Mouse (Mus musculus): ENCODE measurements around the gene Tmem110. TPM values are rescaled to one million over a fixed set of nuclear protein-coding genes. Genes with fewer than 3 reads are reported as not detected.

The Tmem110 gene
- polyA plus RNA-seq, 1 experiment from 2014 or later: 13.2 TPM

DNA sequence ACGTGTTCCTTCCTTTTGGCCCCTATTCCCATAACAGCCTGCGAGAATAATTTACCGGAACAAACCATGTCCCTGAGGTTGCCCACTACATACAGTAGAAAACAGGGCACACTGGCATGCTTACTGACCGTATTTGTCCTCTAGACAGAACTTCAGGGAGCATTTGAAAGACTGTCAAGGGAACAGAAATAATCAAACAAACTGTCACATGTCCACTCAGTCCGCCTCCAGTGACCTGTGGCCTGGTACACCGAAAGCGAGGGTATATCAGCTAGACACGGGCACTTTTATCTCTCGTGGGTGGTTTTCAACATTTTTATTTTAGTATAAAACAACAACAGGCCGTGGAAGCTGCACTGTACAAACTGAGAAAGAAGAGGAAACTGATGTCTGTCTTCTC lies 43.4 kb downstream of the Tmem110 start:
- no peaks in the 10 kb centered on the region for H3K9me3 ChIP-seq (replicated peaks)
- no peak overlapping the region for H3K4me2 ChIP-seq
- no peaks in the 10 kb centered on the region for H3K4me1 ChIP-seq
- no peak for ATAC-seq
- H3K4me3 ChIP-seq: no peak overlapping the region
- H3K27me3 ChIP-seq: no peaks in the 10 kb centered on the region
- peaks cover 45% of the 10 kb centered on the region for H3K36me3 ChIP-seq (ENCODE audit: poor library complexity, severe bottlenecking)
- no peak overlapping the region for H3K27ac ChIP-seq
- no peak overlapping the region for H3K9ac ChIP-seq
- WGBS: 90% methylated on average over 10 of the region's 10 CpGs

GRCm38 (mm10) chr14:30869391-30869801 lies 44.0 kb downstream of the Tmem110 start:
- peaks cover 50% of the 10 kb centered on the region for H3K36me3 ChIP-seq (ENCODE audit: poor library complexity, severe bottlenecking)
- 88% methylated on average over 8 of the region's 8 CpGs for WGBS
- no peak overlapping the region for H3K4me3 ChIP-seq
- H3K4me2 ChIP-seq: no peak overlapping the region
- no peaks in the 10 kb centered on the region for H3K4me1 ChIP-seq
- H3K9me3 ChIP-seq (replicated peaks): no peaks in the 10 kb centered on the region
- H3K27me3 ChIP-seq: no peaks in the 10 kb centered on the region
- no peak overlapping the region for H3K9ac ChIP-seq
- ATAC-seq: no peak
- no peak overlapping the region for H3K27ac ChIP-seq

- H3K4me1 ChIP-seq: no peaks in the 10 kb centered on the region
- H3K9ac ChIP-seq: no peak overlapping the region
- 84% methylated on average over 25 of the region's 25 CpGs for WGBS
- ATAC-seq: no peak
- no peak overlapping the region for H3K27ac ChIP-seq
- H3K9me3 ChIP-seq (replicated peaks): no peaks in the 10 kb centered on the region
- H3K27me3 ChIP-seq: no peaks in the 10 kb centered on the region
- no peak overlapping the region for H3K4me3 ChIP-seq
- H3K4me2 ChIP-seq: no peak overlapping the region
- peaks cover 53% of the 10 kb centered on the region for H3K36me3 ChIP-seq (ENCODE audit: poor library complexity, severe bottlenecking)
These were observed 45.1 kb downstream of the Tmem110 start for GRCm38 (mm10) chr14:30870206-30871147.

- WGBS: 86% methylated on average over 18 of the region's 18 CpGs
- Histone ChIP-seq H3K4me1 (peaks cover 1% of the 10 kb centered on the region; the same call in 1 of the 2 replicates), H3K4me2 (no peak overlapping the region), H3K36me3 (ENCODE audit: poor library complexity, severe bottlenecking) (peaks cover 45% of the 10 kb centered on the region), H3K9me3 (replicated peaks) (no peaks in the 10 kb centered on the region), H3K27me3 (no peaks in the 10 kb centered on the region), H3K4me3 (no peak overlapping the region), H3K27ac (no peak overlapping the region), H3K9ac (no peak overlapping the region)
- no peak for ATAC-seq
These were observed 48.8 kb downstream of the Tmem110 start for GRCm38 (mm10) chr14:30874095-30874700.

- Histone ChIP-seq H3K9ac (no peak overlapping the region), H3K36me3 (ENCODE audit: poor library complexity, severe bottlenecking) (peaks cover 41% of the 10 kb centered on the region), H3K9me3 (replicated peaks) (no peaks in the 10 kb centered on the region), H3K4me3 (no peak overlapping the region), H3K4me2 (no peak overlapping the region), H3K27me3 (no peaks in the 10 kb centered on the region), H3K4me1 (peaks cover 2% of the 10 kb centered on the region; the same call in 1 of the 2 replicates), H3K27ac (no peak overlapping the region)
- WGBS: 91% methylated on average over 12 of the region's 12 CpGs
- no peak for ATAC-seq
These were observed 49.9 kb downstream of the Tmem110 start for GRCm38 (mm10) chr14:30875130-30875865.

DNA sequence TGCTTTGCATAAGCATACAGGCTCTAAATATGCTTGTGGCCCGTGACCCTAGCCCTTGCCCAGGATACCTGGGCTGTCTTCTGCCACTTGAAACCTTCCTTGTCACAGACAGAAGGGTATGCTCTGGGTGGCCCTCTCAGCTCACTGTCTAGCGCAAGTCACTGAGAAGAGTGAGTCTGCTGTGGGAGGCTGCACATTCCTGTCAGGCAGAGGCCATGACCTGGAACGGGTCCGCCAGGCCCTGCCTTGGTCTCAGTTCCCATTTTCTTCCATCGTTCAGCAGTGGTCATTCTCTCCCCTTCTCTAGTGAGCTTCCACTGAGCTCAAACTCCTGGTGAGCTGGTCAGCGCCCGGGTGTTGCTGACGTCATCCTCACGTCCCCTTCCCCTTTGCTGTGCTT lies 50.6 kb downstream of the Tmem110 start:
- Histone ChIP-seq H3K4me2 (no peak overlapping the region), H3K9me3 (replicated peaks) (no peaks in the 10 kb centered on the region), H3K4me3 (no peak overlapping the region), H3K36me3 (ENCODE audit: poor library complexity, severe bottlenecking) (peaks cover 36% of the 10 kb centered on the region), H3K27me3 (no peaks in the 10 kb centered on the region), H3K27ac (no peak overlapping the region), H3K4me1 (peaks cover 2% of the 10 kb centered on the region; the same call in 1 of the 2 replicates), H3K9ac (no peak overlapping the region)
- no peak for ATAC-seq
- 91% methylated on average over 9 of the region's 9 CpGs for WGBS

GRCm38 (mm10) chr14:30876451-30876850 lies 51.1 kb downstream of the Tmem110 start:
- no peak overlapping the region for H3K4me3 ChIP-seq
- WGBS: 94% methylated on average over 10 of the region's 10 CpGs
- H3K36me3 ChIP-seq (ENCODE audit: poor library complexity, severe bottlenecking): peaks cover 32% of the 10 kb centered on the region
- H3K27ac ChIP-seq: no peak overlapping the region
- no peak for ATAC-seq
- peaks cover 2% of the 10 kb centered on the region; the same call in 1 of the 2 replicates for H3K4me1 ChIP-seq
- H3K4me2 ChIP-seq: no peak overlapping the region
- no peaks in the 10 kb centered on the region for H3K9me3 ChIP-seq (replicated peaks)
- H3K9ac ChIP-seq: no peak overlapping the region
- no peaks in the 10 kb centered on the region for H3K27me3 ChIP-seq

GRCm38 (mm10) chr14:30877827-30878226 lies 52.4 kb downstream of the Tmem110 start:
- Histone ChIP-seq H3K36me3 (ENCODE audit: poor library complexity, severe bottlenecking) (peaks cover 28% of the 10 kb centered on the region), H3K4me1 (peaks cover 2% of the 10 kb centered on the region; the same call in 1 of the 2 replicates), H3K27ac (no peak overlapping the region), H3K4me3 (no peak overlapping the region), H3K9ac (no peak overlapping the region), H3K27me3 (no peaks in the 10 kb centered on the region), H3K4me2 (no peak overlapping the region), H3K9me3 (replicated peaks) (no peaks in the 10 kb centered on the region)
- 91% methylated on average over 3 of the region's 3 CpGs for WGBS
- no peak for ATAC-seq

GRCm38 (mm10) chr14:30878958-30879571 lies 53.7 kb downstream of the Tmem110 start, which contains the start of gene Mustn1:
Gene Mustn1, plus strand, starts transcription at chr14:30879200.
- H3K36me3 ChIP-seq (ENCODE audit: poor library complexity, severe bottlenecking): peaks cover 16% of the 10 kb centered on the region
- H3K27me3 ChIP-seq: no peaks in the 10 kb centered on the region
- peaks cover 2% of the 10 kb centered on the region; the same call in 1 of the 2 replicates for H3K4me1 ChIP-seq
- no peaks in the 10 kb centered on the region for H3K9me3 ChIP-seq (replicated peaks)
- H3K27ac ChIP-seq: no peak within 1 kb of the TSS
- no peak for ATAC-seq
- no peak within 1 kb of the TSS for H3K4me3 ChIP-seq
- no peak within 1 kb of the TSS for H3K4me2 ChIP-seq
- H3K9ac ChIP-seq: no peak within 1 kb of the TSS
- WGBS: 66% methylated on average over 11 of the region's 11 CpGs

DNA sequence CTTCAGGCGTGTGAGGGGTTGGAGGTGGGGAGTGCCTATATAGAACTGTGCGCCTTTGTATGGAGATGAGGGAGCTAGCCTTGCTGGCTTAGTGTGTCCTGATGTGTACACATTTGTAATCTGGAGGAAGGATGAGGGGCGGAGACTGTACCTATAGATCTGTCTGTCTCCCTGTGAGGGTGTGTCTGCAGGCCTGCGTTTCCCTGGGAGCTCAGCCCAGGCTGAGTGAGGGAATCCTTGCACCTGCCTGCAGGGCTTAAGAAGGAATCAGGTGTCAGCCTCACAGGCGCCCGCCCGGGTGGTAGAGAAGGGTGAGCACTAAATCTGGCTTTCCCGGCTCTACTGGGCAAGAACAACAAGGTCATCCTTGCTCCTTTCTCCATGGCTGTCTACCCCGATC lies 54.4 kb downstream of the Tmem110 start:
- Histone ChIP-seq H3K27me3 (no peaks in the 10 kb centered on the region), H3K4me3 (no peak overlapping the region), H3K9ac (no peak overlapping the region), H3K27ac (no peak overlapping the region), H3K36me3 (ENCODE audit: poor library complexity, severe bottlenecking) (peaks cover 11% of the 10 kb centered on the region), H3K4me1 (peaks cover 2% of the 10 kb centered on the region; the same call in 1 of the 2 replicates), H3K4me2 (no peak overlapping the region), H3K9me3 (replicated peaks) (no peaks in the 10 kb centered on the region)
- no peak for ATAC-seq
- 71% methylated on average over 9 of the region's 9 CpGs for WGBS

- peaks cover 2% of the 10 kb centered on the region; the same call in 1 of the 2 replicates for H3K4me1 ChIP-seq
- H3K36me3 ChIP-seq (ENCODE audit: poor library complexity, severe bottlenecking): peaks cover 10% of the 10 kb centered on the region
- H3K4me3 ChIP-seq: no peak overlapping the region
- no peak overlapping the region for H3K9ac ChIP-seq
- 80% methylated on average over 8 of the region's 8 CpGs for WGBS
- no peaks in the 10 kb centered on the region for H3K27me3 ChIP-seq
- ATAC-seq: no peak
- H3K27ac ChIP-seq: no peak overlapping the region
- H3K4me2 ChIP-seq: no peak overlapping the region
- no peaks in the 10 kb centered on the region for H3K9me3 ChIP-seq (replicated peaks)
These were observed 54.9 kb downstream of the Tmem110 start for GRCm38 (mm10) chr14:30880251-30880650.
